Comparison of ENCODE assay signal across 8 mouse cellular contexts in genomic region chr2:90581006-90581795, GRCm38 (mm10). TPM values are rescaled to one million over a fixed set of nuclear protein-coding genes. Genes with fewer than 3 reads are reported as not detected.
DNase-seq lines count a peak whose midpoint lies in the region; ATAC-seq and TF ChIP-seq lines count a peak whose summit lies in the region.

No protein-coding gene starts in this region.

- H3K4me3 ChIP-seq in gastrocnemius, adult 2 months: peak overlapping the region; percentile 96
- peak overlapping the region; percentile 80 for H3K4me3 ChIP-seq in embryonic facial prominence, embryonic 12.5 days
- peak overlapping the region; percentile 90 for H3K4me3 ChIP-seq in intestine, embryonic 16.5 days (ENCODE audit: low read length)
- peak overlapping the region; percentile 91 for H3K4me3 ChIP-seq in neural tube, embryonic 14.5 days (ENCODE audit: low read depth, low read length)

- H3K27me3 ChIP-seq in embryonic facial prominence, embryonic 12.5 days: peaks cover 3% of the 10 kb centered on the region; the same call in 1 of the 2 replicates
- H3K27me3 ChIP-seq in intestine, embryonic 16.5 days (replicated peaks; ENCODE audit: control insufficient read depth, insufficient read depth, low read length): no peaks in the 10 kb centered on the region
- no peaks in the 10 kb centered on the region for H3K27me3 ChIP-seq in neural tube, embryonic 14.5 days (ENCODE audit: control insufficient read depth, insufficient read depth, low read length)

- H3K9me3 ChIP-seq in embryonic facial prominence, embryonic 12.5 days: no peaks in the 10 kb centered on the region
- H3K9me3 ChIP-seq in intestine, embryonic 16.5 days (ENCODE audit: control insufficient read depth, low read length): no peaks in the 10 kb centered on the region
- H3K9me3 ChIP-seq in neural tube, embryonic 14.5 days (ENCODE audit: control insufficient read depth, low read length): no peaks in the 10 kb centered on the region

- no peak for TF ChIP-seq CTCF in gastrocnemius, adult 2 months (IDR thresholded peaks at IDR 0.05)

- peak overlapping the region; percentile 96 for H3K4me2 ChIP-seq in embryonic facial prominence, embryonic 12.5 days (replicated peaks)
- H3K4me2 ChIP-seq in intestine, embryonic 16.5 days (ENCODE audit: low read depth, low read length): peak overlapping the region; percentile 95
- peak overlapping the region; percentile 71 for H3K4me2 ChIP-seq in neural tube, embryonic 14.5 days (ENCODE audit: low read depth, low read length)

- no peak for DNase-seq in gastrocnemius, adult 2 months
- DNase-seq in gastrocnemius, adult 18-20 months (ENCODE audit: low spot score): no peak
- DNase-seq in A20 (ENCODE audit: low read depth, low spot score): peak; percentile 73
- DNase-seq in left cerebral cortex, adult 11 months (ENCODE audit: low spot score): no peak
- DNase-seq in kidney, adult 8-10 months: no peak

- no peaks in the 10 kb centered on the region for H3K36me3 ChIP-seq in embryonic facial prominence, embryonic 12.5 days
- no peaks in the 10 kb centered on the region for H3K36me3 ChIP-seq in intestine, embryonic 16.5 days (ENCODE audit: control insufficient read depth, insufficient read depth, low read length)
- H3K36me3 ChIP-seq in neural tube, embryonic 14.5 days (ENCODE audit: control insufficient read depth, insufficient read depth, low read length): no peaks in the 10 kb centered on the region

- peak overlapping the region; percentile 85 for H3K9ac ChIP-seq in embryonic facial prominence, embryonic 12.5 days
- peak overlapping the region; percentile 92 for H3K9ac ChIP-seq in intestine, embryonic 16.5 days (ENCODE audit: low read depth, low read length)
- peak overlapping the region; percentile 96 for H3K9ac ChIP-seq in neural tube, embryonic 14.5 days (replicated peaks; ENCODE audit: low read depth, low read length)

- H3K4me1 ChIP-seq in embryonic facial prominence, embryonic 12.5 days: peaks cover 5% of the 10 kb centered on the region; the same call in 1 of the 2 replicates
- H3K4me1 ChIP-seq in intestine, embryonic 16.5 days (ENCODE audit: control insufficient read depth, insufficient read depth, low read length): peaks cover 23% of the 10 kb centered on the region
- H3K4me1 ChIP-seq in neural tube, embryonic 14.5 days (ENCODE audit: control insufficient read depth, insufficient read depth, low read length): 0 out of 2 replicates have a peak, but pooled peaks cover 3% of the 10 kb centered on the region

- H3K27ac ChIP-seq in gastrocnemius, adult 2 months: peak overlapping the region; percentile 85
- H3K27ac ChIP-seq in embryonic facial prominence, embryonic 12.5 days: peak overlapping the region; percentile 87
- peak overlapping the region; percentile 88 for H3K27ac ChIP-seq in intestine, embryonic 16.5 days (ENCODE audit: low read length)
- peak overlapping the region; percentile 86 for H3K27ac ChIP-seq in neural tube, embryonic 14.5 days (ENCODE audit: low read depth, low read length)

- peak; percentile 44 for ATAC-seq in embryonic facial prominence, embryonic 12.5 days (ENCODE audit: insufficient number of reproducible peaks, insufficient read depth, low FRiP score, low TSS enrichment)
- peak; percentile 51 for ATAC-seq in intestine, embryonic 16.5 days
- ATAC-seq in neural tube, embryonic 14.5 days (ENCODE audit: low read depth): peak; percentile 57

- intact Hi-C loops in gastrocnemius, adult 2 months (cut with DNase I): loop anchor here (5.0 kb wide), 3 partner anchors 36 to 96 kb away; partner anchors contain the start of gene Nup160

- WGBS in embryonic facial prominence, embryonic 12.5 days: 10% methylated on average over 11 of the region's 11 CpGs
- 13% methylated on average over 11 of the region's 11 CpGs for WGBS in intestine, embryonic 16.5 days
- WGBS in neural tube, embryonic 14.5 days: 17% methylated on average over 11 of the region's 11 CpGs

RNA-seq across cellular contexts. Expression of gene Ptprj, which starts 0.8 kb away (rescaled TPM):
- 1 to 10 TPM; 2.1 to 4.2 TPM for total RNA-seq in gastrocnemius, adult 2 months (2021)
- total RNA-seq in gastrocnemius, adult 18-20 months (2021): 1 to 10 TPM; 2.8 to 3.2 TPM
- 2.6 and 3.7 TPM in 2 replicates for polyA plus RNA-seq in embryonic facial prominence, embryonic 12.5 days (2016; fragmentation: Nextera tagmentation; extraction: Ambion mirVana)
- polyA plus RNA-seq in intestine, embryonic 16.5 days (2015; fragmentation: Nextera tagmentation; extraction: Ambion mirVana): 3.5 TPM in 2 replicates
- polyA plus RNA-seq in neural tube, embryonic 14.5 days (2014; fragmentation: Nextera tagmentation; extraction: Ambion mirVana): 9.3 and 9.7 TPM in 2 replicates
